16 mouse cellular contexts compared by ENCODE assay signal in the genomic region with DNA sequence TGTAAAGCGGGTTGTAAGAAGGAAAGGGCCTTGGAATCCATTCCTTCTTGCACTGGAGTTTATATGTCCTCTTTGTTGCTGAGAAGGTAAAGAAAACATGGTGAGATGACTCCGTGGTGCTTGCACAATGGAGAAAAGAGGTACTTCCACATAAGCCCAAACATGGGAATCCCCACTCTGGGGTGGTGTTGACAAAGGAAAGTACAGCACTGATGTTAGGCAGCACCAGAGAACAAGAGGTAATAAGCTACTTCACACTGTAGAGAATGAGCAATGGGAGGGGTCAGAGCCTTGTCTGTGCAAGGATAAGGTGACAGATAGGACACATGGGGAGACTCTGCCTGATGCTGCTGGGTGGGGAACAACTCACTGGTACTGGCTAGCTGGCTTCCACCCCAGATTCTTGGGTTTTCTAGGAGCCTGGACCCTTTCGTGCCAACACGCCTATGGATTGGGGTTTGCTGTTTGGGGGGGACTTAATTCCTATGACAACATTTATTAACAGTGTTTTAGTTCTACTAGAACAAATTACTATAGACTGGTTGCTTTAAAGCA. TPM values are rescaled to one million over a fixed set of nuclear protein-coding genes. Genes with fewer than 3 reads are reported as not detected.
DNase-seq lines count a peak whose midpoint lies in the region; ATAC-seq and TF ChIP-seq lines count a peak whose summit lies in the region.
"Had no signal": no experiment of that assay in that cellular context is flagged by ENCODE, and none has a peak within 500 bp of the region (broad histone marks: within the 10 kb centered on the region; RNA-seq: fewer than 3 reads in every experiment).

No protein-coding gene starts in this region.

- H3K27me3 ChIP-seq in spleen, adult 2 months (ENCODE audit: control insufficient read depth, insufficient read depth, low read length): no peaks in the 10 kb centered on the region
- no peaks in the 10 kb centered on the region for H3K27me3 ChIP-seq in splenic B cell, adult 2 months (ENCODE audit: control insufficient read depth, insufficient read depth, low read length, poor library complexity, severe bottlenecking)
- no peaks in the 10 kb centered on the region for H3K27me3 ChIP-seq in midbrain, embryonic 16.5 days (ENCODE audit: control insufficient read depth, insufficient read depth, low read depth, low read length)
- H3K27me3 ChIP-seq: heart, embryonic 15.5 days; hindbrain, embryonic 15.5 days; lung, embryonic 15.5 days had no signal

- TF ChIP-seq CTCF in spleen, adult 2 months (IDR thresholded peaks at IDR 0.05; ENCODE audit: extremely low read depth, insufficient read depth, insufficient read length, insufficient replicate concordance): no peak
- TF ChIP-seq CTCF in bone marrow macrophage, adult 2 months (IDR thresholded peaks at IDR 0.05; ENCODE audit: low read depth, low read length): no peak

- H3K27ac ChIP-seq in spleen, adult 2 months (ENCODE audit: insufficient read depth, low read length): peak overlapping the region; percentile 64
- H3K27ac ChIP-seq in bone marrow macrophage, adult 2 months (ENCODE audit: insufficient read depth, low read depth, low read length): peak overlapping the region; percentile 86
- H3K27ac ChIP-seq in macrophage: peak overlapping the region; percentile 81
- H3K27ac ChIP-seq in midbrain, embryonic 16.5 days (ENCODE audit: low read length): no peak overlapping the region
- H3K27ac ChIP-seq: embryonic facial prominence, embryonic 10.5 days; heart, embryonic 15.5 days; hindbrain, embryonic 15.5 days; lung, embryonic 15.5 days had no signal

- H3K9ac ChIP-seq in midbrain, embryonic 16.5 days (ENCODE audit: low read depth, low read length): no peak overlapping the region
- H3K9ac ChIP-seq: heart, embryonic 15.5 days; hindbrain, embryonic 15.5 days; lung, embryonic 15.5 days had no signal

- H3K9me3 ChIP-seq in midbrain, embryonic 16.5 days (replicated peaks; ENCODE audit: control insufficient read depth, low read length, poor library complexity, severe bottlenecking): no peaks in the 10 kb centered on the region
- H3K9me3 ChIP-seq: embryonic facial prominence, embryonic 10.5 days; G1E; heart, embryonic 15.5 days; hindbrain, embryonic 15.5 days; lung, embryonic 15.5 days had no signal

- H3K4me1 ChIP-seq in spleen, adult 2 months (ENCODE audit: control insufficient read depth, insufficient read depth, insufficient read length): peaks cover 6% of the 10 kb centered on the region
- H3K4me1 ChIP-seq in bone marrow macrophage, adult 2 months (ENCODE audit: control insufficient read depth, insufficient read depth, low read length): peaks cover 9% of the 10 kb centered on the region
- H3K4me1 ChIP-seq in midbrain, embryonic 16.5 days (ENCODE audit: control insufficient read depth, insufficient read depth, low read length): peaks cover 16% of the 10 kb centered on the region
- H3K4me1 ChIP-seq: heart, embryonic 15.5 days had no signal

- ATAC-seq in midbrain, embryonic 16.5 days: no peak

- H3K36me3 ChIP-seq in spleen, adult 2 months (ENCODE audit: control insufficient read depth, insufficient read depth, low read length): no peaks in the 10 kb centered on the region
- H3K36me3 ChIP-seq in macrophage (ENCODE audit: inconsistent target): no peaks in the 10 kb centered on the region
- no peaks in the 10 kb centered on the region for H3K36me3 ChIP-seq in splenic B cell, adult 2 months (ENCODE audit: control insufficient read depth, insufficient read depth, low read length, poor library complexity, severe bottlenecking)
- no peaks in the 10 kb centered on the region for H3K36me3 ChIP-seq in midbrain, embryonic 16.5 days (ENCODE audit: control insufficient read depth, insufficient read depth, low read length)
- H3K36me3 ChIP-seq: embryonic facial prominence, embryonic 10.5 days; G1E; heart, embryonic 15.5 days; hindbrain, embryonic 15.5 days; lung, embryonic 15.5 days had no signal

- 80% methylated on average over 4 of the region's 4 CpGs for WGBS in spleen, adult 2 months
- WGBS in macrophage (ENCODE audit: missing documents): 67% methylated on average over 4 of the region's 4 CpGs
- 83% methylated on average over 4 of the region's 4 CpGs for WGBS in midbrain, embryonic 16.5 days

- no peak overlapping the region for H3K4me2 ChIP-seq in midbrain, embryonic 16.5 days (ENCODE audit: low read length)
- H3K4me2 ChIP-seq: heart, embryonic 15.5 days; hindbrain, embryonic 15.5 days; lung, embryonic 15.5 days had no signal

- H3K79me2 ChIP-seq in macrophage (ENCODE audit: inconsistent target): no peaks in the 10 kb centered on the region

- no peak overlapping the region for H3K4me3 ChIP-seq in spleen, adult 2 months (ENCODE audit: extremely low read depth, insufficient read depth, insufficient read length)
- H3K4me3 ChIP-seq in bone marrow macrophage, adult 2 months (ENCODE audit: insufficient read depth, low read length): peak overlapping the region; percentile 1; the same call in 1 of the 2 replicates
- H3K4me3 ChIP-seq in macrophage (ENCODE audit: inconsistent target): no peak overlapping the region
- H3K4me3 ChIP-seq in midbrain, embryonic 16.5 days (ENCODE audit: low read depth, low read length): no peak overlapping the region
- H3K4me3 ChIP-seq: embryonic facial prominence, embryonic 10.5 days; heart, embryonic 15.5 days; hindbrain, embryonic 15.5 days; lung, embryonic 15.5 days had no signal

- no peak for TF ChIP-seq POLR2A in spleen, adult 2 months (IDR thresholded peaks at IDR 0.05; ENCODE audit: low read depth, low read length)
- TF ChIP-seq POLR2A in bone marrow macrophage, adult 2 months (IDR thresholded peaks at IDR 0.05; ENCODE audit: borderline replicate concordance, low read depth, low read length): no peak

- peak in 1 of 2 experiments; percentile 19 for DNase-seq in spleen, adult 2 months (ENCODE audit: low read depth in 1 of 2, low spot score in 2 of 2)
- no peak for DNase-seq in spleen, postnatal 14 days (ENCODE audit: low spot score in 2 of 2)
- peak; percentile 59 for DNase-seq in splenic B cell, adult 2 months (ENCODE audit: low read depth, low spot score)
- no peak for DNase-seq in cerebellum, adult 11-12 months
- DNase-seq: cerebellum, adult 2 months; layer of hippocampus, adult 9-11 months had no signal

RNA-seq across cellular contexts. Expression of gene Atp6v1g3, which starts 49.6 kb away (rescaled TPM):
- not detected in 2 replicates for polyA plus RNA-seq in spleen, adult 2 months (2012; rRNA removed)
- polyA plus RNA-seq in bone marrow macrophage, adult 2 months (2012; ENCODE audit: insufficient read depth, insufficient read length, missing spikeins): not detected in 2 replicates
- total RNA-seq in macrophage (2018; cell fraction: chromatin; rRNA removed): not detected
- total RNA-seq in macrophage (2018; cell fraction: cytosol; rRNA removed): not detected
- not detected for total RNA-seq in macrophage (2018; cell fraction: nucleus; rRNA removed)
- polyA plus RNA-seq in macrophage (2018): not detected in 3 replicates
- polyA plus RNA-seq in midbrain, embryonic 16.5 days (2015; fragmentation: Nextera tagmentation; extraction: Ambion mirVana): not detected in 2 replicates
- total RNA-seq: G1E; gastrocnemius, postnatal 4 days; left cerebral cortex, postnatal 25 days had no signal
- polyA plus RNA-seq: cerebellum, adult 2 months; embryonic facial prominence, embryonic 10.5 days; G1E; heart, embryonic 15.5 days; hindbrain, embryonic 15.5 days; lung, embryonic 15.5 days had no signal
